Mouse (Mus musculus) kidney, adult 2 months (tissue): ENCODE measurements around the gene Mpc1.

ENCODE experiments used
- CTCF ChIP-seq: fragments of 200-500 bp; conservative IDR thresholded peaks from 2 replicates; pipeline ENCODE4 v1.5.1; 2011; ENCODE audit warnings: low read depth, mild to moderate bottlenecking, control low read depth, low read length, moderate library complexity, mixed read lengths; ENCODE audit not compliant: insufficient read depth, insufficient read length
- POLR2A ChIP-seq: fragments of 200-500 bp; IDR thresholded peaks from one replicate; pipeline ENCODE4 v1.6.1; 2011; ENCODE audit warnings: low read depth, low read length, control low read depth

GRCm38 (mm10) chr17:8285056-8285455, 2.4 kb downstream of the Mpc1 start:
- TF ChIP-seq POLR2A (no peak), CTCF (no peak)
